ENCODE assay signal across 20 mouse cellular contexts in genomic region chr17:28272837-28273236, GRCm38 (mm10). TPM values are rescaled to one million over a fixed set of nuclear protein-coding genes. Genes with fewer than 3 reads are reported as not detected.
DNase-seq lines count a peak whose midpoint lies in the region; ATAC-seq and TF ChIP-seq lines count a peak whose summit lies in the region.
"Had no signal": no experiment of that assay in that cellular context is flagged by ENCODE, and none has a peak within 500 bp of the region (broad histone marks: within the 10 kb centered on the region; RNA-seq: fewer than 3 reads in every experiment).

No protein-coding gene starts in this region.

- no peak for TF ChIP-seq EP300 in stomach, postnatal 0 days (optimal IDR thresholded peaks at IDR 0.05)

- no peak overlapping the region for H3K4me3 ChIP-seq in forebrain, embryonic 10.5 days
- no peak overlapping the region for H3K4me3 ChIP-seq in forebrain, embryonic 14.5 days (ENCODE audit: low read depth, low read length)
- H3K4me3 ChIP-seq in kidney, embryonic 16.5 days (ENCODE audit: low read length), result no peak overlapping the region
- peak overlapping the region; percentile 15 for H3K4me3 ChIP-seq in megakaryocyte, embryonic 14.5 days (replicated peaks)
- H3K4me3 ChIP-seq in stomach, postnatal 0 days (ENCODE audit: low read depth, low read length), result peak overlapping the region; percentile 22
- H3K4me3 ChIP-seq: forebrain, embryonic 13.5 days; hindbrain, embryonic 15.5 days; liver, embryonic 15.5 days; midbrain, embryonic 13.5 days; neural tube, embryonic 12.5 days had no signal

- H3K27ac ChIP-seq in forebrain, embryonic 10.5 days, result 0 out of 2 replicates have a peak overlapping the region, but pooled peaks have one; percentile 22
- no peak overlapping the region for H3K27ac ChIP-seq in forebrain, embryonic 14.5 days (ENCODE audit: low read depth, low read length)
- 0 out of 2 replicates have a peak overlapping the region, but pooled peaks have one; percentile 8 for H3K27ac ChIP-seq in kidney, embryonic 16.5 days (ENCODE audit: low read length)
- peak overlapping the region; percentile 93 for H3K27ac ChIP-seq in stomach, postnatal 0 days (replicated peaks)
- H3K27ac ChIP-seq: forebrain, embryonic 13.5 days; hindbrain, embryonic 15.5 days; liver, embryonic 15.5 days; midbrain, embryonic 13.5 days; neural tube, embryonic 12.5 days had no signal

- 87% methylated on average over 6 of the region's 6 CpGs for WGBS in forebrain, embryonic 10.5 days
- WGBS in forebrain, embryonic 14.5 days, result 88% methylated on average over 6 of the region's 6 CpGs
- 79% methylated on average over 6 of the region's 6 CpGs for WGBS in kidney, embryonic 16.5 days
- WGBS in stomach, postnatal 0 days, result 69% methylated on average over 6 of the region's 6 CpGs

- no peak overlapping the region for H3K4me2 ChIP-seq in forebrain, embryonic 14.5 days (ENCODE audit: low read length)
- no peak overlapping the region for H3K4me2 ChIP-seq in kidney, embryonic 16.5 days (replicated peaks; ENCODE audit: low read depth, low read length)
- H3K4me2 ChIP-seq in stomach, postnatal 0 days (replicated peaks; ENCODE audit: low read depth), result peak overlapping the region; percentile 47
- H3K4me2 ChIP-seq: forebrain, embryonic 13.5 days; hindbrain, embryonic 15.5 days; liver, embryonic 15.5 days; midbrain, embryonic 13.5 days; neural tube, embryonic 12.5 days had no signal

- no peak for DNase-seq in forebrain, embryonic 10.5 days (ENCODE audit: extremely low spot score, low spot score)
- DNase-seq in forebrain, embryonic 14.5 days (ENCODE audit: low spot score), result no peak
- no peak for DNase-seq in kidney, postnatal 4 days
- peak; percentile 66 for DNase-seq in stomach, postnatal 0 days (ENCODE audit: low spot score)
- DNase-seq in spleen, postnatal 4 days (ENCODE audit: low spot score in 2 of 2), result no peak
- DNase-seq: cerebellum, adult 9-10 months; gastrocnemius, postnatal 14 days; heart, postnatal 14 days; kidney, adult 2 months; layer of hippocampus, postnatal 36 days; thymus, postnatal 25 days had no signal

- H3K36me3 ChIP-seq in forebrain, embryonic 10.5 days (replicated peaks), result no peaks in the 10 kb centered on the region
- H3K36me3 ChIP-seq in forebrain, embryonic 14.5 days (ENCODE audit: control insufficient read depth, insufficient read depth, low read length), result no peaks in the 10 kb centered on the region
- H3K36me3 ChIP-seq in kidney, embryonic 16.5 days (ENCODE audit: insufficient read depth, low read length), result no peaks in the 10 kb centered on the region
- H3K36me3 ChIP-seq in megakaryocyte, embryonic 14.5 days (replicated peaks; ENCODE audit: low read length), result peaks cover 77% of the 10 kb centered on the region
- H3K36me3 ChIP-seq in stomach, postnatal 0 days (ENCODE audit: control insufficient read depth, insufficient read depth, low read length), result no peaks in the 10 kb centered on the region
- H3K36me3 ChIP-seq: hindbrain, embryonic 15.5 days; liver, embryonic 15.5 days; midbrain, embryonic 13.5 days; neural tube, embryonic 12.5 days had no signal

- H3K4me1 ChIP-seq in forebrain, embryonic 10.5 days, result peaks cover 3% of the 10 kb centered on the region; the same call in 1 of the 2 replicates
- H3K4me1 ChIP-seq in forebrain, embryonic 14.5 days (ENCODE audit: control insufficient read depth, insufficient read depth, low read length), result no peaks in the 10 kb centered on the region
- H3K4me1 ChIP-seq in kidney, embryonic 16.5 days (ENCODE audit: insufficient read depth, low read length), result peaks cover 21% of the 10 kb centered on the region
- peaks cover 94% of the 10 kb centered on the region for H3K4me1 ChIP-seq in megakaryocyte, embryonic 14.5 days
- H3K4me1 ChIP-seq in stomach, postnatal 0 days (replicated peaks; ENCODE audit: control insufficient read depth, insufficient read depth), result peaks cover 5% of the 10 kb centered on the region; the same call in 1 of the 2 replicates
- H3K4me1 ChIP-seq: forebrain, embryonic 13.5 days; neural tube, embryonic 12.5 days had no signal

- ATAC-seq in forebrain, embryonic 14.5 days, result no peak
- ATAC-seq in kidney, embryonic 16.5 days (ENCODE audit: low FRiP score, low TSS enrichment), result no peak
- ATAC-seq in megakaryocyte, adult 5-6 weeks (ENCODE audit: poor library complexity, severe bottlenecking), result no peak
- ATAC-seq in stomach, postnatal 0 days (ENCODE audit: low FRiP score, low TSS enrichment), result peak; percentile 61
- ATAC-seq: activated CD4-positive, CD25-positive, alpha-beta regulatory T cell, adult 4 months; forebrain, embryonic 13.5 days; midbrain, embryonic 13.5 days had no signal

- no peaks in the 10 kb centered on the region for H3K27me3 ChIP-seq in forebrain, embryonic 10.5 days (ENCODE audit: poor library complexity, severe bottlenecking)
- H3K27me3 ChIP-seq in forebrain, embryonic 14.5 days (replicated peaks; ENCODE audit: control insufficient read depth, insufficient read depth, low read length), result no peaks in the 10 kb centered on the region
- H3K27me3 ChIP-seq in kidney, embryonic 16.5 days (ENCODE audit: insufficient read depth, low read length), result no peaks in the 10 kb centered on the region
- no peaks in the 10 kb centered on the region for H3K27me3 ChIP-seq in megakaryocyte, embryonic 14.5 days (replicated peaks)
- H3K27me3 ChIP-seq in stomach, postnatal 0 days (ENCODE audit: control insufficient read depth, insufficient read depth, low read length), result no peaks in the 10 kb centered on the region
- H3K27me3 ChIP-seq: forebrain, embryonic 13.5 days; hindbrain, embryonic 15.5 days; liver, embryonic 15.5 days; midbrain, embryonic 13.5 days; neural tube, embryonic 12.5 days had no signal

- no peak for TF ChIP-seq CTCF in stomach, postnatal 0 days (IDR thresholded peaks at IDR 0.05; ENCODE audit: low read depth)

- H3K9ac ChIP-seq in forebrain, embryonic 14.5 days (ENCODE audit: low read length), result no peak overlapping the region; the same call in 1 of the 2 replicates
- no peak overlapping the region for H3K9ac ChIP-seq in kidney, embryonic 16.5 days (replicated peaks; ENCODE audit: low read length)
- H3K9ac ChIP-seq in stomach, postnatal 0 days (ENCODE audit: low read length), result peak overlapping the region; percentile 61
- H3K9ac ChIP-seq: forebrain, embryonic 13.5 days; hindbrain, embryonic 15.5 days; liver, embryonic 15.5 days; midbrain, embryonic 13.5 days; neural tube, embryonic 12.5 days had no signal

- no peaks in the 10 kb centered on the region for H3K9me3 ChIP-seq in forebrain, embryonic 10.5 days
- no peaks in the 10 kb centered on the region for H3K9me3 ChIP-seq in forebrain, embryonic 14.5 days (replicated peaks; ENCODE audit: control insufficient read depth, low read length)
- no peaks in the 10 kb centered on the region for H3K9me3 ChIP-seq in kidney, embryonic 16.5 days (ENCODE audit: low read length)
- H3K9me3 ChIP-seq in megakaryocyte, embryonic 14.5 days, result no peaks in the 10 kb centered on the region
- no peaks in the 10 kb centered on the region for H3K9me3 ChIP-seq in stomach, postnatal 0 days (ENCODE audit: control insufficient read depth, low read length)
- H3K9me3 ChIP-seq: forebrain, embryonic 13.5 days; hindbrain, embryonic 15.5 days; liver, embryonic 15.5 days; midbrain, embryonic 13.5 days; neural tube, embryonic 12.5 days had no signal

RNA-seq across cellular contexts. Expression of gene Ppard, which starts 40.3 kb away (rescaled TPM):
- polyA plus RNA-seq in forebrain, embryonic 10.5 days (2016; fragmentation: Nextera tagmentation; extraction: Ambion mirVana), result 1.3 and 1.4 TPM in 2 replicates
- 1.7 and 1.8 TPM in 2 replicates for polyA plus RNA-seq in forebrain, embryonic 14.5 days (2014; fragmentation: Nextera tagmentation; extraction: Ambion mirVana)
- 2.1 and 2.2 TPM in 2 replicates for polyA plus RNA-seq in kidney, embryonic 16.5 days (2015; fragmentation: Nextera tagmentation; extraction: Ambion mirVana)
- 132 and 226 TPM in 2 replicates for polyA plus RNA-seq in megakaryocyte, embryonic 14.5 days (2012; ENCODE audit: insufficient read depth, low replicate concordance)
- total RNA-seq in megakaryocyte, adult 5-6 weeks (2015), result 19.5 and 19.6 TPM in 2 replicates
- total RNA-seq in megakaryocyte, adult 5-6 weeks (2017), result 4.4 and 8.2 TPM in 2 replicates
- 3.1 and 3.4 TPM in 2 replicates for polyA plus RNA-seq in stomach, postnatal 0 days (2015; fragmentation: Nextera tagmentation; extraction: Ambion mirVana)

RNA-seq across cellular contexts. Expression of gene Fance, which starts 40.5 kb away (rescaled TPM):
- polyA plus RNA-seq in forebrain, embryonic 10.5 days (2016; fragmentation: Nextera tagmentation; extraction: Ambion mirVana), result 31.6 and 32.5 TPM in 2 replicates
- polyA plus RNA-seq in forebrain, embryonic 14.5 days (2014; fragmentation: Nextera tagmentation; extraction: Ambion mirVana), result 21.7 and 24.5 TPM in 2 replicates
- polyA plus RNA-seq in kidney, embryonic 16.5 days (2015; fragmentation: Nextera tagmentation; extraction: Ambion mirVana), result 32.3 and 34.0 TPM in 2 replicates
- 33.1 and 40.3 TPM in 2 replicates for polyA plus RNA-seq in megakaryocyte, embryonic 14.5 days (2012; ENCODE audit: insufficient read depth, low replicate concordance)
- 11.5 and 11.9 TPM in 2 replicates for total RNA-seq in megakaryocyte, adult 5-6 weeks (2015)
- total RNA-seq in megakaryocyte, adult 5-6 weeks (2017), result 7.5 and 14.3 TPM in 2 replicates
- 19.2 and 20.4 TPM in 2 replicates for polyA plus RNA-seq in stomach, postnatal 0 days (2015; fragmentation: Nextera tagmentation; extraction: Ambion mirVana)

RNA-seq across cellular contexts. Expression of gene Rpl10a, which starts 55.4 kb away (rescaled TPM):
- polyA plus RNA-seq in forebrain, embryonic 10.5 days (2016; fragmentation: Nextera tagmentation; extraction: Ambion mirVana), result 511 and 540 TPM in 2 replicates
- 360 and 532 TPM in 2 replicates for polyA plus RNA-seq in forebrain, embryonic 14.5 days (2014; fragmentation: Nextera tagmentation; extraction: Ambion mirVana)
- polyA plus RNA-seq in kidney, embryonic 16.5 days (2015; fragmentation: Nextera tagmentation; extraction: Ambion mirVana), result 543 and 653 TPM in 2 replicates
- polyA plus RNA-seq in megakaryocyte, embryonic 14.5 days (2012; ENCODE audit: insufficient read depth, low replicate concordance), result 4,291 and 7,093 TPM in 2 replicates
- 1,429 and 1,585 TPM in 2 replicates for total RNA-seq in megakaryocyte, adult 5-6 weeks (2015)
- total RNA-seq in megakaryocyte, adult 5-6 weeks (2017), result 468 and 491 TPM in 2 replicates
- 491 and 514 TPM in 2 replicates for polyA plus RNA-seq in stomach, postnatal 0 days (2015; fragmentation: Nextera tagmentation; extraction: Ambion mirVana)

Comparison
In these comparisons a context has a peak if more than half of its experiments do, and no peak if none do; other contexts are left out.
1. H3K4me3 ChIP-seq: peak in megakaryocyte, embryonic 14.5 days (single experiment) and stomach, postnatal 0 days (single experiment); none in forebrain, embryonic 10.5 days (single experiment), forebrain, embryonic 14.5 days (single experiment) and kidney, embryonic 16.5 days (single experiment).
2. RNA of gene Ppard, which starts 40.3 kb away (polyA plus RNA-seq): 132 to 226 TPM in megakaryocyte, embryonic 14.5 days; 3.1 to 3.4 TPM in stomach, postnatal 0 days, 2.1 to 2.2 TPM in kidney, embryonic 16.5 days, 1.7 to 1.8 TPM in forebrain, embryonic 14.5 days and 1.3 to 1.4 TPM in forebrain, embryonic 10.5 days; every median in the first group is over 10 times any median in the second.